Mouse (Mus musculus): ENCODE measurements at regions not wholly inside any gene's neighbourhood (a gene's known extent, or its start where the extent isn't known, plus 50 kb on each side); places are given as distances from the start of the nearest gene placed in this dataset.

- Histone ChIP-seq H3K36me3 (replicated peaks in 1 of 2; ENCODE audit: control insufficient read depth in 1 of 2, insufficient read depth in 1 of 2, low read length in 1 of 2) (no peaks in the 10 kb centered on the region), H3K27me3 (replicated peaks) (no peaks in the 10 kb centered on the region), H3K4me3 (replicated peaks in 1 of 3; ENCODE audit: low read depth in 2 of 3, low read length in 2 of 3, poor library complexity in 1 of 3) (no peak overlapping the region), H3K79me2 (replicated peaks; ENCODE audit: control insufficient read depth, extremely low read depth, insufficient read depth, poor library complexity, severe bottlenecking) (no peaks in the 10 kb centered on the region), H3K4me1 (ENCODE audit: control insufficient read depth in 1 of 2, insufficient read depth in 2 of 2) (peaks cover 5 to 24% of the 10 kb centered on the region in 2 experiments), H3K4me2 (ENCODE audit: insufficient read depth, low read depth, poor library complexity, severe bottlenecking) (no peak overlapping the region), H3K27ac (ENCODE audit: insufficient read depth, low read depth) (no peak overlapping the region), H3K9ac (ENCODE audit: insufficient read depth, low read depth) (no peak overlapping the region), H3K9me3 (replicated peaks; ENCODE audit: low read length) (no peaks in the 10 kb centered on the region)
- no peak for DNase-seq (ENCODE audit: extremely low read depth)
- TF ChIP-seq PAX5 (IDR thresholded peaks at IDR 0.05; ENCODE audit: low read length), result no peak
- TF ChIP-seq UBTF (IDR thresholded peaks at IDR 0.05; ENCODE audit: low read depth, low read length), result no peak
- no peak for TF ChIP-seq HCFC1 (IDR thresholded peaks at IDR 0.05; ENCODE audit: low read depth, low read length)
- no peak for TF ChIP-seq ZC3H11A (IDR thresholded peaks at IDR 0.05; ENCODE audit: low read depth, low read length)
- no peak for TF ChIP-seq ZMIZ1 (IDR thresholded peaks at IDR 0.05; ENCODE audit: low read depth, low read length)
- TF ChIP-seq CTCF (conservative IDR thresholded peaks at IDR 0.05 in 1 of 2, IDR thresholded peaks at IDR 0.05 in 1 of 2; ENCODE audit: low read depth in 2 of 2, low read length in 2 of 2), result no peak
- dilution Hi-C loops (cut with MboI; ENCODE audit: extremely low pct_ligation_motif_present, extremely low pct_unique_long_range_greater_than_20kb, low sequenced_read_pairs) (no loop called here), in situ Hi-C loops (cut with MboI; ENCODE audit: low pct_ligation_motif_present, low pct_unique_long_range_greater_than_20kb, low sequenced_read_pairs) (no loop called here)
Measured at GRCm38 (mm10) chr4:53235870-53236269, 76.2 kb upstream of the Abca1 start.

- in situ Hi-C loops (cut with MboI; ENCODE audit: low pct_ligation_motif_present, low pct_unique_long_range_greater_than_20kb, low sequenced_read_pairs) (no loop called here), dilution Hi-C loops (cut with MboI; ENCODE audit: extremely low pct_ligation_motif_present, extremely low pct_unique_long_range_greater_than_20kb, low sequenced_read_pairs) (no loop called here)
- no peak overlapping the region for H3K27ac ChIP-seq (ENCODE audit: insufficient read depth, low read depth)
- H3K4me3 ChIP-seq (replicated peaks in 1 of 3; ENCODE audit: low read depth in 2 of 3, low read length in 2 of 3, poor library complexity in 1 of 3), result no peak overlapping the region
- H3K79me2 ChIP-seq (replicated peaks; ENCODE audit: control insufficient read depth, extremely low read depth, insufficient read depth, poor library complexity, severe bottlenecking), result no peaks in the 10 kb centered on the region
- H3K4me2 ChIP-seq (ENCODE audit: insufficient read depth, low read depth, poor library complexity, severe bottlenecking), result no peak overlapping the region
- H3K9ac ChIP-seq (ENCODE audit: insufficient read depth, low read depth), result no peak overlapping the region
- no peaks in the 10 kb centered on the region for H3K27me3 ChIP-seq (replicated peaks)
- peaks cover 0 to 8% of the 10 kb centered on the region in 2 experiments; a peak in 2 of 4 replicates for H3K4me1 ChIP-seq (ENCODE audit: control insufficient read depth in 1 of 2, insufficient read depth in 2 of 2)
- H3K9me3 ChIP-seq (replicated peaks; ENCODE audit: low read length), result no peaks in the 10 kb centered on the region
- no peaks in the 10 kb centered on the region for H3K36me3 ChIP-seq (replicated peaks in 1 of 2; ENCODE audit: control insufficient read depth in 1 of 2, insufficient read depth in 1 of 2, low read length in 1 of 2)
- DNase-seq (ENCODE audit: extremely low read depth), result no peak
- TF ChIP-seq ELF1 (IDR thresholded peaks at IDR 0.05; ENCODE audit: low read depth, low read length) (no peak), PAX5 (IDR thresholded peaks at IDR 0.05; ENCODE audit: low read length) (no peak), MEF2A (IDR thresholded peaks at IDR 0.05; ENCODE audit: borderline replicate concordance, low read depth, low read length) (no peak), MAFK (IDR thresholded peaks at IDR 0.05; ENCODE audit: insufficient replicate concordance, low read length) (no peak), CTCF (conservative IDR thresholded peaks at IDR 0.05 in 1 of 2, IDR thresholded peaks at IDR 0.05 in 1 of 2; ENCODE audit: low read depth in 2 of 2, low read length in 2 of 2) (no peak), ZMIZ1 (IDR thresholded peaks at IDR 0.05; ENCODE audit: low read depth, low read length) (no peak), SIN3A (IDR thresholded peaks at IDR 0.05; ENCODE audit: low read length) (no peak), EP300 (IDR thresholded peaks at IDR 0.05; ENCODE audit: low read length) (no peak), SMC3 (IDR thresholded peaks at IDR 0.05; ENCODE audit: low read depth, low read length) (no peak), POLR2AphosphoS2 (IDR thresholded peaks at IDR 0.05; ENCODE audit: low read depth, low read length) (no peak)
Measured at GRCm38 (mm10) chr4:53232436-53232835, 72.7 kb upstream of the Abca1 start.

- H3K4me1 ChIP-seq (ENCODE audit: control insufficient read depth in 1 of 2, insufficient read depth in 2 of 2), result peaks cover 0 to 8% of the 10 kb centered on the region in 2 experiments; a peak in 2 of 4 replicates
- dilution Hi-C loops (cut with MboI; ENCODE audit: extremely low pct_ligation_motif_present, extremely low pct_unique_long_range_greater_than_20kb, low sequenced_read_pairs) (no loop called here), in situ Hi-C loops (cut with MboI; ENCODE audit: low pct_ligation_motif_present, low pct_unique_long_range_greater_than_20kb, low sequenced_read_pairs) (no loop called here)
- H3K27ac ChIP-seq (ENCODE audit: insufficient read depth, low read depth), result no peak overlapping the region
- no peak overlapping the region for H3K4me3 ChIP-seq (replicated peaks in 1 of 3; ENCODE audit: low read depth in 2 of 3, low read length in 2 of 3, poor library complexity in 1 of 3)
- H3K27me3 ChIP-seq (replicated peaks), result no peaks in the 10 kb centered on the region
- H3K9ac ChIP-seq (ENCODE audit: insufficient read depth, low read depth), result no peak overlapping the region
- no peaks in the 10 kb centered on the region for H3K79me2 ChIP-seq (replicated peaks; ENCODE audit: control insufficient read depth, extremely low read depth, insufficient read depth, poor library complexity, severe bottlenecking)
- no peak for TF ChIP-seq MAZ (IDR thresholded peaks at IDR 0.05; ENCODE audit: low read depth, low read length)
- no peak for TF ChIP-seq CHD1 (IDR thresholded peaks at IDR 0.05; ENCODE audit: low read depth, low read length)
- TF ChIP-seq ZKSCAN1 (IDR thresholded peaks at IDR 0.05; ENCODE audit: borderline replicate concordance, low read depth, low read length), result no peak
- TF ChIP-seq JUN (IDR thresholded peaks at IDR 0.05; ENCODE audit: insufficient read depth, low read depth, low read length), result no peak
- TF ChIP-seq EP300 (IDR thresholded peaks at IDR 0.05; ENCODE audit: low read length), result no peak
- TF ChIP-seq RCOR1 (conservative IDR thresholded peaks at IDR 0.05; ENCODE audit: low read depth, low read length), result no peak
- no peak for TF ChIP-seq JUND (conservative IDR thresholded peaks at IDR 0.05; ENCODE audit: low read depth, low read length)
- no peak for TF ChIP-seq ETS1 (conservative IDR thresholded peaks at IDR 0.05; ENCODE audit: low read depth, low read length)
- TF ChIP-seq NRF1 (IDR thresholded peaks at IDR 0.05; ENCODE audit: low read depth, low read length), result no peak
- H3K36me3 ChIP-seq (replicated peaks in 1 of 2; ENCODE audit: control insufficient read depth in 1 of 2, insufficient read depth in 1 of 2, low read length in 1 of 2), result no peaks in the 10 kb centered on the region
- H3K4me2 ChIP-seq (ENCODE audit: insufficient read depth, low read depth, poor library complexity, severe bottlenecking), result no peak overlapping the region
- no peak for DNase-seq (ENCODE audit: extremely low read depth)
- no peaks in the 10 kb centered on the region for H3K9me3 ChIP-seq (replicated peaks; ENCODE audit: low read length)
Measured at GRCm38 (mm10) chr4:53231867-53232266, 72.2 kb upstream of the Abca1 start.
